Mouse (Mus musculus) kidney, adult 2 months (tissue): ENCODE data around the gene Fads1. TPM values are rescaled to one million over a fixed set of nuclear protein-coding genes. Genes with fewer than 3 reads are reported as not detected.

ENCODE experiments used
- DNase-seq: peaks from one replicate; pipeline ENCODE4 v3.0.0; 2021
- H3K27ac ChIP-seq: fragments of 200-500 bp; 2 replicates; pipeline ENCODE4 v1.5.1; 2012; ENCODE audit warnings: low read depth, low read length, control low read depth, inconsistent platforms; ENCODE audit not compliant: insufficient read depth
- H3K27me3 ChIP-seq: fragments of 200-500 bp; replicated peaks from 2 replicates; pipeline ENCODE4 v1.6.1; 2012; ENCODE audit warnings: mild to moderate bottlenecking, moderate library complexity, low read length, inconsistent platforms; ENCODE audit not compliant: control insufficient read depth, insufficient read depth
- H3K36me3 ChIP-seq: fragments of 200-500 bp; 2 replicates; pipeline ENCODE4 v1.6.1; 2012; ENCODE audit warnings: mild to moderate bottlenecking, moderate library complexity, low read length, inconsistent platforms; ENCODE audit not compliant: control insufficient read depth, insufficient read depth
- H3K4me1 ChIP-seq: fragments of 200-500 bp; 2 replicates; pipeline ENCODE4 v1.6.1; 2011; ENCODE audit warnings: low read length; ENCODE audit not compliant: control insufficient read depth, insufficient read depth
- H3K4me3 ChIP-seq: fragments of 200-500 bp; 2 replicates; pipeline ENCODE4 v1.5.1; 2011; ENCODE audit warnings: mild to moderate bottlenecking, low read depth, low read length, control low read depth; ENCODE audit not compliant: insufficient read depth
- CTCF ChIP-seq: fragments of 200-500 bp; conservative IDR thresholded peaks from 2 replicates; pipeline ENCODE4 v1.5.1; 2011; ENCODE audit warnings: low read depth, mild to moderate bottlenecking, control low read depth, low read length, moderate library complexity, mixed read lengths; ENCODE audit not compliant: insufficient read depth, insufficient read length
- POLR2A ChIP-seq: fragments of 200-500 bp; IDR thresholded peaks from one replicate; pipeline ENCODE4 v1.6.1; 2011; ENCODE audit warnings: low read depth, low read length, control low read depth
- WGBS: fragments of 180-500 bp; shearing (Covaris S2); methylation state at CpG from one replicate; pipeline ENCODE4 v1.1.7; 2018; 5-methylcytosine and 5-hydroxymethylcytosine counted together
- polyA plus RNA-seq: library from polyadenylated mRNA; depleted of rRNA; stranded (reverse); fragments of >200 nt; gene quantifications from 2 replicates; pipeline ENCODE4 v1.2.3, GENCODE M21; 2012; rRNA removed

Fads1 gene
- polyA plus RNA-seq, 1 experiment, result 88.4 TPM

DNA sequence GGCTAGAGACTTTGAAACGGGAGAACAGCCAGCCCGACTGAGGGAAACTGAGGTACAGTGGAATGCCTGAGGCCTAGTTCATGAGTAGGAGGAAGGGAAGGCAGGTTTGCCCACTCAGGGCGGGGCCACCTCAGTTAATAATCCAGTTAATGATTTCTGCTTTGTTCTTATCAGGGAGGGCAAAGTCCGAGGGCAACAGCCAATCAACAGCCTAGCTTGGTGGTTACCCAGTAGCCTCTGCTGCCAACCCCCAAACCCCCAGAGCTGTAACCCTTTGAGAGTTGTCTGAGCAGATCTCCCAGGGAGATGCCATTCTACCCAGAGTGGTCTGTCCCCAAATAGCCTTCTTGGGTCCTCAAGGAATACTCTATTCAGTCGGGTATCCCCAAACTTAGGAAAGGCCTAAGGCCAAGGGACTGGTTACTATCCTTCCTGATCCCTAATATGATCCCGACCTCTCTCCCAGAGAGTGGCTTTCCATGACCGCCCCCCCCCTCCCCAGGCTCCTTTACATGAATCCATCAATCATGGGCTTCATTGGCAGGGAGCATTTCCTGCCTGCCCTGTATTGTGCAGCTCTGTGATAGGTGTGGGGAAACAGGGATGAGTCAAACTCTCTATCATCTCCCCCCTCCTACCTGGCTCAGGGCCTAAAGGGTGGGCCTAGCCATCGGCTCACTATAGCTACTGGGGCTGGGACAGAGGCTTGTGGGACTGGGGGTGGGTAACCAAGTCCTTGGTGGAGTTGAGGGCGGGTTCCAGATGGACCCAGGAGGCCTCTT, 53.3 kb downstream of the Fads1 start:
- 62% methylated on average over 9 of the region's 9 CpGs for WGBS
- no peaks in the 10 kb centered on the region for H3K27me3 ChIP-seq
- H3K4me1 ChIP-seq, result no peaks in the 10 kb centered on the region; the same call in 1 of the 2 replicates
- DNase-seq, result peak; percentile 77
- no peaks in the 10 kb centered on the region for H3K36me3 ChIP-seq
- H3K4me3 ChIP-seq, result no peak overlapping the region
- TF ChIP-seq CTCF, result no peak
- TF ChIP-seq POLR2A, result no peak
- H3K27ac ChIP-seq, result peak overlapping the region; percentile 29; the same call in 1 of the 2 replicates

DNA sequence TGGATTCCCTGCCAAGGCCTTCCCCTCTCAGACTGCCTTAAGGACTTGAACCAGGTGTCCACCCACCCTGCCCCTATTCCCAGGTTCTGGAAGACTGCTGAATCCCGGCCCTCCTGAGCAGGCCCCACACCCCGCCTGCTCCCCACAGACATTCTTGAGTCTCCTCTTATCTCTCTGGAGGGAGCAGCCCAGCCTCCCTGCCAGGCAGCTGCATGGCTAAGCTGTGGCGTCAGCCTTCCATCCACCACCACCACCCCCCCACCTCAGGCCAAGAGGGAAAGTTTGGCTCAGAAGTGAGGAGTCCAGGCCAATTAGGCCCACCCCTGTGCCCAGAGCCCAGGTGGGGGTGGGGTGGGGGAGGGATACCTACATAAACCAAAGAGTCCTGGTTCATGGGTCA, 55.8 kb downstream of the Fads1 start:
- H3K27ac ChIP-seq, result no peak overlapping the region
- H3K27me3 ChIP-seq, result no peaks in the 10 kb centered on the region
- DNase-seq, result no peak
- no peaks in the 10 kb centered on the region; the same call in 1 of the 2 replicates for H3K4me1 ChIP-seq
- no peak for TF ChIP-seq POLR2A
- no peak for TF ChIP-seq CTCF
- WGBS, result 86% methylated on average over 3 of the region's 3 CpGs
- no peak overlapping the region for H3K4me3 ChIP-seq
- H3K36me3 ChIP-seq, result no peaks in the 10 kb centered on the region

DNA sequence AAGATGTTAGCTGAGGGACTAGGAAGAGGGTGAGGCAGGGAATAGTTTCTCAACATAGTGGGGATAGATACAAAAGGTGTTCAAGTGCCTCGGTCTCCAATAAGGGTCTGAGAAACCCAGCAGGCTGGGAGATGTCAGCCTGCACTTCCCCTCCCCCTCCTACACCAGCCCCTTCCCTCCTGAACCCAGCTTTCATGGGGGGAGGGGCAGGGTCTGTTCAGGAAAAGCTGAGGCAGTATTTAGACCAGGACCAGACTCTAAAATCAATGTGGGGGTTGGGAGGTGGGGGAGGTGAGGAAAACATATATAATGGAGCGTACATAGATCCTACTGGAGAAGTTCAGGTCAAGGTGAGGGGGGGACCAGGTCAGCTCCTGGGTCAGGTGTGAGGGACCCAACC, 56.7 kb downstream of the Fads1 start:
- no peak for DNase-seq
- H3K27ac ChIP-seq, result no peak overlapping the region
- H3K36me3 ChIP-seq, result no peaks in the 10 kb centered on the region
- H3K4me1 ChIP-seq, result no peaks in the 10 kb centered on the region; the same call in 1 of the 2 replicates
- no peak overlapping the region for H3K4me3 ChIP-seq
- no peaks in the 10 kb centered on the region for H3K27me3 ChIP-seq
- TF ChIP-seq CTCF (no peak), POLR2A (no peak)
- 79% methylated on average over 2 of the region's 2 CpGs for WGBS

DNA sequence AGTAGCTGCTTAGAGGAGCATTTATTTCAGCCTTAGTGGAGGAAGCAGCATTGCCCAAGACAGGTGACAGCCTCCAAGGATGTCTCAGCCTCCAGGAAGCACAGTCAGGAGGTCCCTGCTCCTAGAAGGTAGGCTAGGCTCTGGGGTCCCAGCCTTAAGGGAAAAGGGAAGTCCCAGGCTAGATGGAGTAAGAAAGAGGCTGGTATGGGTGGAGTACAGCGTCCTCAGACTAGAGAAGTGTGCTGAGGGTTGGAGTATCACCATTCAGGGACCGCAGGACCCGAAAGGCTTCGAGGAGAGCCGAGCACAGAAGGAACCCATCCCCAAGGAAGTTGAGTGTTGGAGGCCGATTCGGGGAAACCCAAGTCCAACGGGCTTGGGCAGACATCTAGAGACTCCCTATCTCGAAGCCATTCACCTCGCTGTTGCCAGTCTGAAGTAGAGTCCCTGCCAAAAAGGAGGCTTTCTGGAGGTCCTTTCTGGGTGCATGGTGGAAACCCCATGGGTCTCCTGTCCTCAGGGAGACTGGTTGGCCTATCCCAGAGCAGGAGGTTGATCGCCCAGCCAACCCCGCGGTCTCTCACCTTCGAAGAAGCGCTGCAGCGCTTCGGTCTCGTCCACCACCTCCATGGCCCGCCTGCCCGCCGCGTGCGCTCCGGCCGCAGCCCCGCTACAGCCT, 57.4 kb downstream of the Fads1 start:
- no peak for DNase-seq
- Histone ChIP-seq H3K4me3 (peak overlapping the region; percentile 57), H3K27me3 (no peaks in the 10 kb centered on the region), H3K27ac (no peak overlapping the region), H3K36me3 (no peaks in the 10 kb centered on the region), H3K4me1 (no peaks in the 10 kb centered on the region; the same call in 1 of the 2 replicates)
- WGBS, result 6% methylated on average over 26 of the region's 26 CpGs
- TF ChIP-seq POLR2A (no peak), CTCF (no peak)

DNA sequence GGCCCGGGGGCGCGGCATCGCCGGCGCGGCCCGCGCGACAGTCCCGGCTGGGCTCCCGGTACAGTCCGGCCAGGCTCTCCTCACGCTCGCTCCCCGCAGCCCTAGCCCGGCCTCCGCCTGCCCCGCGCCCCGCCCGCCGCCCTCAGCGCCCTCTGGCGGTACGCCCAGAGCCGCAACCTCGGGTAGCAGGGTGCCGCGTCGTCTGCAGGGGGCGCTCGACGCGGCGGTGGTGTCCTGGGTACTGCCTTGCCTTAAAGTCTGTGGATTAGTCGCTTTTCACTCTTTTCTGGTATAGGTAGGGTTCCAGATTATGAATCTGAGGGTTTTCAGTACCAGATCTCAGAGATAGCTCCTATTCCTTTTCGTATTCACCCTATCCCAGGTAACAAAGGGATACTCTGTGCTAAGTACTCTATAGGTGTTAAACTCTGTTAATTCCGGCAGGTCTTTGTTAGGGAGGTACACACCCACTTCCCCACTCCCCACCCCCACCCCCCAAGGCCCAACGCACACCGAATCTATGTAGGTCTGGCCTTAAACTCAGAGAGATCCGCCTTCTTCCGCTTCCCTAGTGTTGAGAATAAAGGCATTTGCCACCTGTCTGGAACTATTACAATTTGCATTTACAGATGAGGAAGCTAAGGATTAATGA, 58.1 kb downstream of the Fads1 start, which contains the start of gene Myrf:
Gene Myrf (minus strand): TSS at position 95 of the 652 bp plus-strand sequence.
- Histone ChIP-seq H3K4me1 (no peaks in the 10 kb centered on the region; the same call in 1 of the 2 replicates), H3K27me3 (no peaks in the 10 kb centered on the region), H3K27ac (no peak within 1 kb of the TSS), H3K36me3 (no peaks in the 10 kb centered on the region), H3K4me3 (peak within 1 kb of the TSS; percentile 57)
- peak; percentile 79 for DNase-seq
- 8% methylated on average over 43 of the region's 43 CpGs for WGBS
- no peak for TF ChIP-seq POLR2A
- peak; percentile 89 for TF ChIP-seq CTCF

DNA sequence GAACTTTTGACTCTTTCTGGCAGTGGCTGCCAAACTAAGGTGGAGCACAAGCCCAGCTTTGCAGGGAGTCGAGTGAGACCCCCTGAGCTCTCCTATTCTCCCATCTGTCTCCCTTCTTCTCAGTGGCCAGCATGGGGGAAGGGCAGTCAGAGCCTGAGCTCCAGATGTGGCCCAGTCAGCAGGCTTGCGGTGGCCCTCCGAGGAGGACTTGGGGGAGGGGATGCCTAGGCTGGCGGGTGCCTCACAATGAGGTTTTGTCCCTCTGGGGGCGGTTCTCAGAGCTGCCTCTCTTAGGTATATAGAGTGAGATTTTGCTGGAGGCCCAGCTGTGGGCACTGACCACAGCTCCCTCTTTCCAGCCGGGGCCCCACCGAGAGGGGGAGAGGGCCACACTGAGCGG, 60.2 kb downstream of the Fads1 start:
- Histone ChIP-seq H3K4me1 (no peaks in the 10 kb centered on the region; the same call in 1 of the 2 replicates), H3K27ac (no peak overlapping the region), H3K27me3 (no peaks in the 10 kb centered on the region), H3K36me3 (no peaks in the 10 kb centered on the region), H3K4me3 (no peak overlapping the region)
- TF ChIP-seq POLR2A, result no peak
- TF ChIP-seq CTCF, result no peak
- 44% methylated on average over 8 of the region's 8 CpGs for WGBS
- DNase-seq, result no peak

DNA sequence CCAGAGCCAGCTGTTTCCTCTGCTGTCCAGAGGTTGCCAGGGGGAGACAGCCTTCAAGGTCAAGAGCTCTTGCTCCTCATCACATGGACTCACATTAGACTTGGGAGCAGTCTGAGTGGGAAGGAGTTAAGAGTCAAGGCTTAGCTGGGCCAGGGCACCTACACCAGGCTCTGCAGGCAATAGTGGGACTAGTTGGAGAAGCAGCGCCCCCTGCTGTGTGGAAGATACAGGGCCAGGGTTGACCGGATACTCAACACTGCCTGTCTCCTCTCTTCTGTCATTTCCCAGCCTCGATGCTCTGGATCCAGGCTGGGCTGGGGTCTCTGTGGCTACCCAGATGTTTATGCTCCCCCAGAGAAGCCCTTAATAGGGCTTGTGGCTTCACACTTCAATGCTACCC, 61.5 kb downstream of the Fads1 start:
- peak; percentile 60 for DNase-seq
- no peaks in the 10 kb centered on the region for H3K27me3 ChIP-seq
- no peak overlapping the region for H3K27ac ChIP-seq
- 10% methylated on average over 3 of the region's 3 CpGs for WGBS
- TF ChIP-seq CTCF (peak; percentile 78), POLR2A (no peak)
- no peaks in the 10 kb centered on the region; the same call in 1 of the 2 replicates for H3K4me1 ChIP-seq
- no peaks in the 10 kb centered on the region; the same call in 1 of the 2 replicates for H3K36me3 ChIP-seq
- H3K4me3 ChIP-seq, result no peak overlapping the region

Other genes starting within 250 kb of the Fads1 start
- 8,110 and 8,726 TPM in 2 replicates for gene Fth1, start 202.3 kb upstream of the Fads1 start, polyA plus RNA-seq
- gene Best1, start 181.3 kb upstream of the Fads1 start, polyA plus RNA-seq, result 0.33 and 0.38 TPM in 2 replicates
- gene Rab3il1, start 181.2 kb upstream of the Fads1 start, polyA plus RNA-seq, result 66.0 and 90.9 TPM in 2 replicates
- gene Fads3, start 141.3 kb upstream of the Fads1 start, polyA plus RNA-seq, result 382 and 459 TPM in 2 replicates
- gene Fads2, start 81.1 kb upstream of the Fads1 start, polyA plus RNA-seq, result 240 and 258 TPM in 2 replicates
- 123 and 135 TPM in 2 replicates for gene Tmem258, start 21.1 kb downstream of the Fads1 start, polyA plus RNA-seq
- gene Fen1, start 21.3 kb downstream of the Fads1 start, polyA plus RNA-seq, result 4.8 and 4.9 TPM in 2 replicates
- 18.8 and 24.5 TPM in 2 replicates for gene Myrf, start 57.9 kb downstream of the Fads1 start, polyA plus RNA-seq
- gene Dagla, start 122.0 kb downstream of the Fads1 start, polyA plus RNA-seq, result 7.0 and 8.2 TPM in 2 replicates
- 4.0 and 4.6 TPM in 2 replicates for gene Syt7, start 206.2 kb downstream of the Fads1 start, polyA plus RNA-seq